Mouse (Mus musculus): ENCODE measurements at regions not wholly inside any gene's neighbourhood (a gene's known extent, or its start where the extent isn't known, plus 50 kb on each side); places are given as distances from the start of the nearest gene placed in this dataset.

DNA sequence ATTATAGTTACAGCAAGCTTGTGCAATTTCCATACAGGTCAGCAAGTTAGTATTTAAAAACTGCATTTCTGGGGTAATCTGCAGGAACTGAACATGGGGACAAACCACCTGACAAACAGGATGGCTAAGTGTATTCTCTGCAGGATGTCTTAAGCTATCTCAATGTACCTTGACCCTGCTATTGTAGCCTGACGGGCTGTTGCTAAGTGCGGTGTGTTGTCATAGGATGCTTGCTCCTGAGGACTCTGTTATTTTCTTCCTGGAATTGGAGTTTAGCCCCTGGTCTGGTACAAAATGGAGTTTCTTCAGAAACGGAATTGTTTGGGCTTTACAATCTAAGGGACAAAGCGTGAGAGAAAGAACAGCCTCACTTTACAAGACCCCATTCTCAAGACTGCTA lies 161.4 kb upstream of the Ank start:
- TF ChIP-seq POLR2A (IDR thresholded peaks at IDR 0.05; ENCODE audit: borderline replicate concordance, low read depth, low read length) (no peak), CTCF (IDR thresholded peaks at IDR 0.05; ENCODE audit: low read depth, low read length) (no peak)

Measured in bone marrow macrophage, adult 2 months (primary cell).